Mouse (Mus musculus) hindbrain, postnatal 0 days (tissue): ENCODE measurements around the gene Nfia. TPM values are rescaled to one million over a fixed set of nuclear protein-coding genes. Genes with fewer than 3 reads are reported as not detected.

Experiments
- ATAC-seq: fragments of 200-750 bp; cut with Nextera tagmentation; 2 replicates; pipeline ENCODE4 v1.8.0; 2017; ENCODE audit warnings: mild to moderate bottlenecking, moderate TSS enrichment, moderate library complexity
- DNase-seq: peaks from one replicate; pipeline ENCODE4 v3.0.0-alpha.2; 2015; ENCODE audit warnings: low spot score
- H3K27ac ChIP-seq: fragments of 300-500 bp; sonication (generic); 2 replicates; pipeline ENCODE4 v1.5.1; 2014; ENCODE audit warnings: mild to moderate bottlenecking
- H3K27me3 ChIP-seq: fragments of 300-500 bp; sonication (generic); 2 replicates; pipeline ENCODE4 v1.6.1; 2014; ENCODE audit warnings: low read length, mixed read lengths; ENCODE audit not compliant: insufficient read depth
- H3K36me3 ChIP-seq: fragments of 300-500 bp; sonication (generic); 2 replicates; pipeline ENCODE4 v1.6.1; 2014; ENCODE audit warnings: low read length, mixed read lengths; ENCODE audit not compliant: insufficient read depth
- H3K4me1 ChIP-seq: fragments of 300-500 bp; sonication (generic); 2 replicates; pipeline ENCODE4 v1.6.1; 2014; ENCODE audit warnings: antibody characterized with exemption, low read length, mixed read lengths; ENCODE audit not compliant: insufficient read depth
- H3K4me2 ChIP-seq: fragments of 300-500 bp; sonication (generic); 2 replicates; pipeline ENCODE4 v1.6.1; 2014; ENCODE audit warnings: low read depth, mild to moderate bottlenecking, low read length, moderate library complexity, mixed read lengths
- H3K4me3 ChIP-seq: fragments of 300-500 bp; sonication (generic); 2 replicates; pipeline ENCODE4 v1.5.1; 2014; ENCODE audit warnings: low read length
- H3K9ac ChIP-seq: fragments of 300-500 bp; sonication (generic); replicated peaks from 2 replicates; pipeline ENCODE4 v1.6.1; 2014; ENCODE audit warnings: mild to moderate bottlenecking, low read length, moderate library complexity, mixed read lengths
- H3K9me3 ChIP-seq: fragments of 300-500 bp; sonication (generic); 2 replicates; pipeline ENCODE4 v1.6.1; 2016; ENCODE audit warnings: low read length, mixed read lengths
- CTCF ChIP-seq: IDR thresholded peaks from 2 replicates; pipeline ENCODE4 v1.5.1; 2016; ENCODE audit warnings: antibody characterized with exemption, control low read depth, low read depth
- WGBS: fragments of 180-500 bp; shearing (Covaris S2); extraction: QIAGEN DNeasy Blood & Tissue Kit; methylation state at CpG from one replicate; pipeline ENCODE4 v1.1.7; 2014; 5-methylcytosine and 5-hydroxymethylcytosine counted together
- polyA plus RNA-seq: library from polyadenylated mRNA; unstranded; fragments of >200 nt; fragmentation: Nextera tagmentation; extraction: Ambion mirVana; gene quantifications from 2 replicates; pipeline ENCODE4 v1.2.1, GENCODE M21; 2015
- total RNA-seq: library from RNA; depleted of rRNA; stranded (reverse); fragments of >200 nt; gene quantifications from 2 replicates; pipeline ENCODE4 v1.2.3, GENCODE M21; 2014

The Nfia gene
- total and polyA plus RNA-seq, 2 experiments from 2014 or later = 71.0 to 97.2 TPM

GRCm38 (mm10) chr4:97953886-97954285, 181.4 kb downstream of the Nfia start:
- Histone ChIP-seq H3K9me3 (no peaks in the 10 kb centered on the region), H3K4me3 (no peak overlapping the region), H3K27ac (peak overlapping the region; percentile 71; the same call in 1 of the 2 replicates), H3K4me1 (peaks cover 3% of the 10 kb centered on the region), H3K36me3 (no peaks in the 10 kb centered on the region), H3K4me2 (peak overlapping the region; percentile 44), H3K27me3 (no peaks in the 10 kb centered on the region), H3K9ac (0 out of 2 replicates have a peak overlapping the region, but pooled peaks have one; percentile 21)
- WGBS = 31% methylated on average over 11 of the region's 11 CpGs
- TF ChIP-seq CTCF = peak; percentile 29
- ATAC-seq = peak; percentile 58
- peak; percentile 70 for DNase-seq

GRCm38 (mm10) chr4:97958121-97958520, 185.6 kb downstream of the Nfia start:
- WGBS = 61% methylated on average over 5 of the region's 5 CpGs

GRCm38 (mm10) chr4:97962856-97963255, 190.3 kb downstream of the Nfia start:
- no peaks in the 10 kb centered on the region for H3K4me1 ChIP-seq
- H3K27me3 ChIP-seq = no peaks in the 10 kb centered on the region
- DNase-seq = no peak
- H3K27ac ChIP-seq = peak overlapping the region; percentile 2; the same call in 1 of the 2 replicates
- H3K36me3 ChIP-seq = no peaks in the 10 kb centered on the region
- no peak overlapping the region for H3K9ac ChIP-seq
- TF ChIP-seq CTCF = no peak
- H3K9me3 ChIP-seq = no peaks in the 10 kb centered on the region
- no peak overlapping the region for H3K4me2 ChIP-seq
- ATAC-seq = no peak
- no peak overlapping the region for H3K4me3 ChIP-seq
- WGBS = 52% methylated on average over 7 of the region's 7 CpGs

More at GRCm38 (mm10) chr4:97958121-97958520, 185.6 kb downstream of the Nfia start:
- Histone ChIP-seq H3K4me3 (no peak overlapping the region), H3K9me3 (no peaks in the 10 kb centered on the region), H3K36me3 (no peaks in the 10 kb centered on the region), H3K9ac (no peak overlapping the region), H3K4me2 (no peak overlapping the region), H3K27ac (no peak overlapping the region), H3K4me1 (no peaks in the 10 kb centered on the region; the same call in 1 of the 2 replicates), H3K27me3 (no peaks in the 10 kb centered on the region)
- no peak for TF ChIP-seq CTCF
- no peak for ATAC-seq
- no peak for DNase-seq

GRCm38 (mm10) chr4:97963951-97964350, 191.4 kb downstream of the Nfia start:
- Histone ChIP-seq H3K9me3 (no peaks in the 10 kb centered on the region), H3K27me3 (no peaks in the 10 kb centered on the region), H3K27ac (no peak overlapping the region), H3K4me3 (no peak overlapping the region), H3K9ac (no peak overlapping the region), H3K36me3 (no peaks in the 10 kb centered on the region), H3K4me2 (no peak overlapping the region), H3K4me1 (no peaks in the 10 kb centered on the region)
- WGBS = 55% methylated on average over 1 of the region's 1 CpGs
- DNase-seq (no peak), ATAC-seq (no peak)
- no peak for TF ChIP-seq CTCF

- H3K4me1 ChIP-seq = no peaks in the 10 kb centered on the region
- 82% methylated on average over 7 of the region's 7 CpGs for WGBS
- ATAC-seq (no peak), DNase-seq (no peak)
- no peak overlapping the region for H3K27ac ChIP-seq
- no peaks in the 10 kb centered on the region for H3K9me3 ChIP-seq
- H3K9ac ChIP-seq = no peak overlapping the region
- TF ChIP-seq CTCF = no peak
- no peak overlapping the region for H3K4me2 ChIP-seq
- H3K4me3 ChIP-seq = no peak overlapping the region
- H3K27me3 ChIP-seq = no peaks in the 10 kb centered on the region
- H3K36me3 ChIP-seq = no peaks in the 10 kb centered on the region
Observed at GRCm38 (mm10) chr4:97968786-97969348, 196.3 kb downstream of the Nfia start.

- ATAC-seq (no peak), DNase-seq (no peak)
- Histone ChIP-seq H3K36me3 (no peaks in the 10 kb centered on the region), H3K4me1 (no peaks in the 10 kb centered on the region), H3K9ac (no peak overlapping the region), H3K9me3 (no peaks in the 10 kb centered on the region), H3K27me3 (no peaks in the 10 kb centered on the region), H3K27ac (no peak overlapping the region), H3K4me3 (no peak overlapping the region), H3K4me2 (no peak overlapping the region)
- no peak for TF ChIP-seq CTCF
- 78% methylated on average over 2 of the region's 2 CpGs for WGBS
Observed at GRCm38 (mm10) chr4:97973064-97973463, 200.5 kb downstream of the Nfia start.

- H3K27ac ChIP-seq = no peak overlapping the region
- no peak overlapping the region for H3K4me2 ChIP-seq
- H3K4me3 ChIP-seq = no peak overlapping the region
- WGBS = 79% methylated on average over 6 of the region's 6 CpGs
- no peaks in the 10 kb centered on the region for H3K27me3 ChIP-seq
- H3K9ac ChIP-seq = no peak overlapping the region
- ATAC-seq = no peak
- H3K36me3 ChIP-seq = no peaks in the 10 kb centered on the region
- H3K4me1 ChIP-seq = no peaks in the 10 kb centered on the region
- DNase-seq = no peak
- H3K9me3 ChIP-seq = no peaks in the 10 kb centered on the region
- no peak for TF ChIP-seq CTCF
Observed at GRCm38 (mm10) chr4:97974037-97974436, 201.5 kb downstream of the Nfia start.
